Mouse (Mus musculus): Measurements from ENCODE around the gene Dido1. TPM values are rescaled to one million over a fixed set of nuclear protein-coding genes. Genes with fewer than 3 reads are reported as not detected.

The Dido1 gene
- 62.5 and 67.8 TPM in 2 replicates for polyA plus RNA-seq (2011; ENCODE audit: insufficient read depth, insufficient read length, low read depth, missing spikeins)

- H3K4me3 ChIP-seq (ENCODE audit: low read depth, low read length), result peak within 1 kb of the TSS; percentile 96
- H3K36me3 ChIP-seq (ENCODE audit: control insufficient read depth, insufficient read depth, low read length, poor library complexity, severe bottlenecking), result peaks cover 53% of the 10 kb centered on the region
- peaks cover 5% of the 10 kb centered on the region for H3K4me1 ChIP-seq (ENCODE audit: control insufficient read depth, insufficient read depth, low read length)
- TF ChIP-seq POLR2A (IDR thresholded peaks at IDR 0.05; ENCODE audit: insufficient read depth, low read length) (peak; percentile 66), EP300 (IDR thresholded peaks at IDR 0.05; ENCODE audit: insufficient read depth, low read depth, low read length) (peak; percentile 80; the same call in 1 of the 2 replicates), CTCF (IDR thresholded peaks at IDR 0.05; ENCODE audit: low read depth, low read length) (no peak)
- peak within 1 kb of the TSS; percentile 99 for H3K27ac ChIP-seq (ENCODE audit: insufficient read depth, low read length)
- no peaks in the 10 kb centered on the region for H3K27me3 ChIP-seq (ENCODE audit: control insufficient read depth, insufficient read depth, low read length, poor library complexity, severe bottlenecking)
- H3K9me3 ChIP-seq (replicated peaks; ENCODE audit: control insufficient read depth, insufficient read depth, low read length, poor library complexity, severe bottlenecking), result no peaks in the 10 kb centered on the region
- peak within 1 kb of the TSS; percentile 97 for H3K9ac ChIP-seq (ENCODE audit: low read depth, poor library complexity, severe bottlenecking)
Observed at GRCm38 (mm10) chr2:180709923-180710272, at the start of gene Dido1, which contains the start of gene Gid8. Gene Dido1, minus strand, starts transcription at chr2:180709999. Gene Gid8, plus strand, starts transcription at chr2:180710117.

- Histone ChIP-seq H3K27me3 (ENCODE audit: control insufficient read depth, insufficient read depth, low read length, poor library complexity, severe bottlenecking) (no peaks in the 10 kb centered on the region), H3K27ac (ENCODE audit: insufficient read depth, low read length) (no peak overlapping the region), H3K4me3 (ENCODE audit: low read depth, low read length) (no peak overlapping the region), H3K9ac (ENCODE audit: low read depth, poor library complexity, severe bottlenecking) (no peak overlapping the region), H3K9me3 (replicated peaks; ENCODE audit: control insufficient read depth, insufficient read depth, low read length, poor library complexity, severe bottlenecking) (no peaks in the 10 kb centered on the region), H3K36me3 (ENCODE audit: control insufficient read depth, insufficient read depth, low read length, poor library complexity, severe bottlenecking) (no peaks in the 10 kb centered on the region), H3K4me1 (ENCODE audit: control insufficient read depth, insufficient read depth, low read length) (no peaks in the 10 kb centered on the region)
- TF ChIP-seq POLR2A (IDR thresholded peaks at IDR 0.05; ENCODE audit: insufficient read depth, low read length) (no peak), EP300 (IDR thresholded peaks at IDR 0.05; ENCODE audit: insufficient read depth, low read depth, low read length) (no peak), CTCF (IDR thresholded peaks at IDR 0.05; ENCODE audit: low read depth, low read length) (no peak)
Observed at GRCm38 (mm10) chr2:180758513-180759263, 48.9 kb upstream of the Dido1 start.

- H3K4me1 ChIP-seq (ENCODE audit: control insufficient read depth, insufficient read depth, low read length), result no peaks in the 10 kb centered on the region
- no peaks in the 10 kb centered on the region for H3K36me3 ChIP-seq (ENCODE audit: control insufficient read depth, insufficient read depth, low read length, poor library complexity, severe bottlenecking)
- TF ChIP-seq EP300 (IDR thresholded peaks at IDR 0.05; ENCODE audit: insufficient read depth, low read depth, low read length) (no peak), POLR2A (IDR thresholded peaks at IDR 0.05; ENCODE audit: insufficient read depth, low read length) (no peak), CTCF (IDR thresholded peaks at IDR 0.05; ENCODE audit: low read depth, low read length) (no peak)
- H3K27me3 ChIP-seq (ENCODE audit: control insufficient read depth, insufficient read depth, low read length, poor library complexity, severe bottlenecking), result no peaks in the 10 kb centered on the region
- H3K4me3 ChIP-seq (ENCODE audit: low read depth, low read length), result no peak overlapping the region
- no peaks in the 10 kb centered on the region for H3K9me3 ChIP-seq (replicated peaks; ENCODE audit: control insufficient read depth, insufficient read depth, low read length, poor library complexity, severe bottlenecking)
- no peak overlapping the region for H3K27ac ChIP-seq (ENCODE audit: insufficient read depth, low read length)
- no peak overlapping the region for H3K9ac ChIP-seq (ENCODE audit: low read depth, poor library complexity, severe bottlenecking)
Observed at GRCm38 (mm10) chr2:180756786-180757185, 47.0 kb upstream of the Dido1 start.

- no peaks in the 10 kb centered on the region for H3K4me1 ChIP-seq (ENCODE audit: control insufficient read depth, insufficient read depth, low read length)
- no peaks in the 10 kb centered on the region for H3K36me3 ChIP-seq (ENCODE audit: control insufficient read depth, insufficient read depth, low read length, poor library complexity, severe bottlenecking)
- no peaks in the 10 kb centered on the region for H3K9me3 ChIP-seq (replicated peaks; ENCODE audit: control insufficient read depth, insufficient read depth, low read length, poor library complexity, severe bottlenecking)
- TF ChIP-seq POLR2A (IDR thresholded peaks at IDR 0.05; ENCODE audit: insufficient read depth, low read length) (no peak), EP300 (IDR thresholded peaks at IDR 0.05; ENCODE audit: insufficient read depth, low read depth, low read length) (no peak), CTCF (IDR thresholded peaks at IDR 0.05; ENCODE audit: low read depth, low read length) (no peak)
- no peaks in the 10 kb centered on the region for H3K27me3 ChIP-seq (ENCODE audit: control insufficient read depth, insufficient read depth, low read length, poor library complexity, severe bottlenecking)
- no peak overlapping the region for H3K9ac ChIP-seq (ENCODE audit: low read depth, poor library complexity, severe bottlenecking)
- H3K27ac ChIP-seq (ENCODE audit: insufficient read depth, low read length), result no peak overlapping the region
- H3K4me3 ChIP-seq (ENCODE audit: low read depth, low read length), result no peak overlapping the region
Observed at GRCm38 (mm10) chr2:180755896-180756295, 46.1 kb upstream of the Dido1 start.

DNA sequence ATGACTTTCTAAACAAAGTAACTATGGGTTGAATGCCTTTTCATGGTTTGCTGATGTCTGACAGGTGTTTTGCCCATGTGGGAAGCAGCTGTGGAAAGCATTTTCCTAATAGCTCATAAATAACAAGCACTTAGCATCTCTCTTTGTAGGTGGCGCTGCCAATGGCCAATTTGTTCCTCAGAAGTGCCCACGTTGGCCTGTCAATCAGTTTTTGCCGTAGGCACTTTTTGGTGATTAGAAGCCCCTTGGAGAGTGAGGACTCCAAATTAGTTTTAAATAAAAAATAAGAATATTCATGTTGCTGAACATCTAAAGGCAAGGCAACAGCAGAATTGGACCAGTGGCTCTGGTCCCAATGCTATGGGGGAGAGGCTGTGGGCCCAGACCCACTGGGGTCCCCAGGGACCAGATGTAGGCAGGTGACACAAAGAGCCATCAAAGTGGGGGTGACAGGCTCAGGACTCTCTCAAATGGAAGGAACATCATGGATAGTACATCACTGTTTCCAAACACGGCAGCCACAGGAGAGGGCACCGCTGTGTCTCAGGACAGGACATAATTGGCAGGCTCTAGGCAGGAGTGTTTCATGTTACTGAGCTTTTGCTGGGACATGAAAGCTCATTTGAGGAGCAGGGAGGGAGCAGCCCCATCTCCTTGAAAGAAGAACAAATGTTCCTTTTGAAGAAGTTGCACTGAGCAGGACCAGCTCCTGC is 45.3 kb upstream of the Dido1 start:
- Histone ChIP-seq H3K27me3 (ENCODE audit: control insufficient read depth, insufficient read depth, low read length, poor library complexity, severe bottlenecking) (no peaks in the 10 kb centered on the region), H3K4me1 (ENCODE audit: control insufficient read depth, insufficient read depth, low read length) (no peaks in the 10 kb centered on the region), H3K4me3 (ENCODE audit: low read depth, low read length) (no peak overlapping the region), H3K9ac (ENCODE audit: low read depth, poor library complexity, severe bottlenecking) (no peak overlapping the region), H3K36me3 (ENCODE audit: control insufficient read depth, insufficient read depth, low read length, poor library complexity, severe bottlenecking) (no peaks in the 10 kb centered on the region), H3K27ac (ENCODE audit: insufficient read depth, low read length) (no peak overlapping the region), H3K9me3 (replicated peaks; ENCODE audit: control insufficient read depth, insufficient read depth, low read length, poor library complexity, severe bottlenecking) (no peaks in the 10 kb centered on the region)
- TF ChIP-seq POLR2A (IDR thresholded peaks at IDR 0.05; ENCODE audit: insufficient read depth, low read length) (no peak), CTCF (IDR thresholded peaks at IDR 0.05; ENCODE audit: low read depth, low read length) (no peak), EP300 (IDR thresholded peaks at IDR 0.05; ENCODE audit: insufficient read depth, low read depth, low read length) (no peak)

- Histone ChIP-seq H3K9me3 (replicated peaks; ENCODE audit: control insufficient read depth, insufficient read depth, low read length, poor library complexity, severe bottlenecking) (no peaks in the 10 kb centered on the region), H3K27me3 (ENCODE audit: control insufficient read depth, insufficient read depth, low read length, poor library complexity, severe bottlenecking) (no peaks in the 10 kb centered on the region), H3K4me3 (ENCODE audit: low read depth, low read length) (no peak overlapping the region), H3K27ac (ENCODE audit: insufficient read depth, low read length) (no peak overlapping the region), H3K9ac (ENCODE audit: low read depth, poor library complexity, severe bottlenecking) (no peak overlapping the region), H3K4me1 (ENCODE audit: control insufficient read depth, insufficient read depth, low read length) (peaks cover 1% of the 10 kb centered on the region), H3K36me3 (ENCODE audit: control insufficient read depth, insufficient read depth, low read length, poor library complexity, severe bottlenecking) (no peaks in the 10 kb centered on the region)
- TF ChIP-seq CTCF (IDR thresholded peaks at IDR 0.05; ENCODE audit: low read depth, low read length) (no peak), EP300 (IDR thresholded peaks at IDR 0.05; ENCODE audit: insufficient read depth, low read depth, low read length) (no peak), POLR2A (IDR thresholded peaks at IDR 0.05; ENCODE audit: insufficient read depth, low read length) (no peak)
Observed at GRCm38 (mm10) chr2:180748904-180749303, 39.1 kb upstream of the Dido1 start.

Measured in ES-Bruce4 (cell line).